Mouse (Mus musculus): Measurements from ENCODE around the gene Ubc.
"Not testable (repeated sequence)": the region's sequence is repeated elsewhere in the genome, so short reads cannot be mapped to it uniquely, and the experiment has no call there.

The Ubc gene

DNA sequence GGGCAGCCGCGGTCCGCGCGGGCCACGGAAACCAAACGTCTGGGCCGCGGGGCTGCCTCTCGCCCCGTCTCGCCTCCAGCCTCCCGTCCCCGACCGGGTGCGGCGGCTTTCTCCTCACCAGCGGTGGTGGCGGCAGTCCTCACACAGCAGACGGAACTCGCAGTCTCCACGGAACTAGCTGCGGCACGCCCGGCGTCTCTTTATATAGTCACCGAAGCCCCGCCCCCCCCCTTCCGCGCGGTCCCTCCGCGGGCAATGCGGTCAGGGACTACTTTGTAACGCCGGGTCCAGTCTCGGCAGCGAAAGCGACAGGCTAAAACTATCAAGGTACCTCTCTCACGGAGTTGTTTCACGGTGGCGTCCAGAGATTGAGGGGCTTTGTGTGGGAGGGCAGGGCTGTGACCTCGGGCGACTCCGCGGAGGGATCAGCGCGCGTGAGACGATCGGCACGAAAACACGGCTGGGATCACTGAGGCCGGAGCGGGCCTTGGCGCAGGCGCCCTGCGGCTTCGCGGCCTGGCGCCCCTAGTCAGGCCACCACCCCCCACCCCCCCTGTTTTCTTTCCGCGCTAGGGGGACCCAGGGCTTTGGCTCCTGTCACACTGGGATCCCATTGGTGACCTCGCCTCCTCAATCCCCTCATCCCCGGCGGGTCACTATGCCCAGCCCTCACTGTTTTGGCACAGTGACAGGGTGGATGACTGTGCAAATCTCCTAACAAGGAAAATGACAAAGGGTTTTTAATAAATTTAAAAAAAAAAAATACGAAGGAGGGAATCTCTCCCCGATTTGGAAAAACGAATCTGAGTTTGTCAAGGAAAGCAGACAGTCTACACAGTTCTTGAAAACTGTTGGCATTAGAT, at the start of gene Ubc:
Gene Ubc (minus strand): TSS at position 624 of the 863 bp plus-strand sequence.
- DNase-seq = peak; percentile 84

DNA sequence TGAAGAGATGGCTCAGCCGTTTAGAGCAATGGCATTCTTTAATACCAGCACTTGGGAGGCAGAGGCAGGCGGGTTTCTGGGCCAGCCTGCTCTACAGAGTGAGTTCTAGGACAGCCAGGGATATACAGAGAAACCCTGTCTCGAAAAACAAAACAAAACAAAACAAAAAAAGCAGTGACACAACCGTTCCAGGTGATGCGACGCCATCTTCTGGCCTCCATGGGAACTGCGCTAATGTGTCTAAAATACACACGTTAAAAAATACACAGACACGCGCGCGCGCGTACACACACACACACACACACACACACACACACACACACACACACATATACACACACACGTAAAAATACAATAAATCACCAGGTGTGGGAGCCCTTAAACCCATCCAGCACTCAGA, 44.3 kb upstream of the Ubc start:
- not testable (repeated sequence) for DNase-seq

DNA sequence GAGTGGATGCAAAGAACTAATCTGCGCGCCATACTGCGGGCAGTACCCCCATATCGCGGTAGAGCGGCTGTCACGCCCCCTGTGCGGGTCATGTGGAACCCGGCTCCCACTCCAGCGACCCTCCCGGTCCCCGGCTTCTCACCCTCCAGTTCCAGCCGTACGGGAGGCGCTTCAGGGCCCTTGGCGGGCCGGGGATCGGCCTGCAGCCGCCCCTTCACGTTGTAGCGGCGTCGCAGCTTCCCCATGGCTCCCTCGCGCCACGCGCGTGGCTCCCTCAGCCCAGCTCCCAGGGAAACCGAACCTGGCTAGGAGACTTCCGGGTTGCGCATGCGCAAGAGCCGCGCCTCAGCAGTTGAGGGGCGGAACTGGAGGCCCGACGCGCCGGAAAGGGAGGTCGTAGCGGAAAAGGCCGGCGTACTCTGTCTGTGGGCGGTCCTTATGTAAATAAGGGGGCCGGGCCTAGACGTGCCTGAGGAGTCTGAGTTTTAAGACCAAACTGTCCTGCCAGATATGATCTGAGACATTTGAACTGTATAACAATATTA, 43.9 kb upstream of the Ubc start, which contains the start of gene Dhx37:
Gene Dhx37 (minus strand): TSS at position 329 of the 545 bp plus-strand sequence.
- peak; percentile 96 for DNase-seq

GRCm38 (mm10) chr5:125432324-125432723, 42.3 kb upstream of the Ubc start:
- not testable (repeated sequence) for DNase-seq

GRCm38 (mm10) chr5:125426343-125426742, 36.3 kb upstream of the Ubc start:
- no peak for DNase-seq

GRCm38 (mm10) chr5:125425698-125426276, 35.8 kb upstream of the Ubc start:
- no peak for DNase-seq

GRCm38 (mm10) chr5:125419124-125419523, 29.1 kb upstream of the Ubc start:
- DNase-seq = no peak

DNA sequence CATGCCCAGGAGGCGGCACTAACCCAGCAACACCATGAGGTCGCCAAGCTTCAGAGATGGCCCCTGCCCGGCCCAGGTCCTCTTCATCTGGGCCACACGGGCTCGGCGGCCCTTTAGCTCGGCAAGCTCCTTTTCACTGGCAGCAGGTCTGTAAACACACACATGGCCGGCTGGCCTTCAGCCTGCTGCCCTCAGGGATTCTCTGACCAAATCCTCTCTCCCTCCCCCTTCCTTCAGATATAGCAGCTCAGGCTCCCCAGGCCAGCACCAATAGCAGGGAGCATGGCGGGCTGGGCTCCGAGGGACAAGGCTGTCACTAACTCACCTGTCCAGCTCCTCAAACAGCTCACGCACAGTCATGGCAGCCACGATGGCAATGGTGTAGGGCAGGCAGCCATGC, 28.6 kb upstream of the Ubc start:
- DNase-seq = no peak

DNA sequence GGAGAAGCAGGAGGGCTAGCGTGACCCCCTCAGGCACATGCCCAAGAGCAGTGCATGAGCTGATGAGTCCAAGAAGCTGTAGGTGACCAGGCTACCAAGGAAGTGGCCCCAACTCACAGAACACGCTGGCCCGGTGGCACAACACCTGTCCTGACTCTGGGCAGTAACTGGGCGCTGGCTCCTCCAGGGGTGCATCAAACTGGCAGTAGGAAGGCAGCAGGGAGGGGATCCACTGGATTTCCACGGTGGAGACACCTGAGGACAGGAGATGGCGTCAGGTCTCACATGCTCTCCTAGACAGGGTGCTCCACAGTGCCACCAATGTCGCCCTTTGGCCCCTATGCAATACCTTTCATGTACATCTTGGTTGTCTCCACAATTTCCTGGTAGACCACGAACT, 26.2 kb upstream of the Ubc start:
- DNase-seq = no peak

- DNase-seq = no peak
These were observed 23.8 kb upstream of the Ubc start for GRCm38 (mm10) chr5:125413763-125414162.

- DNase-seq = not testable (repeated sequence)
These were observed 22.5 kb upstream of the Ubc start for GRCm38 (mm10) chr5:125412536-125412935.

DNA sequence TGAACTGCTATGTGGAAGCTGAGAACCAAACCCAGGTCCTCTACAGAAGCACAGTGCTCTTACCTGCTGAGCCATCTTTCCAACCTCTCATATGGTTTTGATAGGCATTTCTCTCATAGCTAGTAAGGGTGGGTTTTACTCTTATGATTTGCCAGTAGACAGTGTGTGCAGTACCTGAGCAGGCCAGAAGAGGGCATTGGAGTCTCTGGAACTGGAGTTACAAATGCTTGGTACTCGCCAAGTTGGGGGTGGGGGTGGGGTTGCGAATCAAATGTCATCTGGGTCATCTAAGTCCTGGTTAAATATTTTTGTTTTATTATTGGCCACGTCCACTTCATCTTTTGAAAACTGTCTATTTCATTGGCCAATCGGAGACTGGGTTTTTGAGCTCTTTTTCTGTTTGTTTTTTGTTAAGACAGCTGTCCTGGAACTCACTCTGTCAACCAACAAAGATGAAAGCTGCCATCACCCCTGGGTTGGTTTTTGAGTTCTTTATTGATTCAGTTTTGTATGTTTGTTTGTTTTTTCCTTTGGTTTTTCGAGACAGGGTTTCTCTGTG, 22.0 kb upstream of the Ubc start:
- DNase-seq = peak; percentile 79

GRCm38 (mm10) chr5:125409348-125410090, 19.5 kb upstream of the Ubc start:
- DNase-seq = no peak

DNA sequence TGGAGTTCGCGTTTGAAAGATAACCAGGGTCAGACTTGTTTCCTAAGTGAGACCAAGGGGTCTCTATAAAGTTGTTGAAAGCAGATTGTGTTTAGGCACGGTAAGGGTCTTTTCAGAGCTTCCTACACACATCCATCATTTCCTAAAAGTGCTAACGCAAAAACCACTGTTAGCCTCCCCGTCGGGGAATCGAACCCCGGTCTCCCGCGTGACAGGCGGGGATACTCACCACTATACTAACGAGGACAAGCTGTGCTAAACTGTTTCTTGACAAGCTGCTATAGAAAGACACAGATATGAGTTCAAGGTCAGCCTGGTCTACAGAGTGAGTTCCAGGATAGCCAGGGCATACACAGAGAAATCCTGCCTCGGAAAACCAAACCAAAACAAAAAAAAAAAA, 18.8 kb upstream of the Ubc start:
- DNase-seq = peak; percentile 84

- DNase-seq = no peak
These were observed 18.0 kb upstream of the Ubc start for GRCm38 (mm10) chr5:125407910-125408575.

DNA sequence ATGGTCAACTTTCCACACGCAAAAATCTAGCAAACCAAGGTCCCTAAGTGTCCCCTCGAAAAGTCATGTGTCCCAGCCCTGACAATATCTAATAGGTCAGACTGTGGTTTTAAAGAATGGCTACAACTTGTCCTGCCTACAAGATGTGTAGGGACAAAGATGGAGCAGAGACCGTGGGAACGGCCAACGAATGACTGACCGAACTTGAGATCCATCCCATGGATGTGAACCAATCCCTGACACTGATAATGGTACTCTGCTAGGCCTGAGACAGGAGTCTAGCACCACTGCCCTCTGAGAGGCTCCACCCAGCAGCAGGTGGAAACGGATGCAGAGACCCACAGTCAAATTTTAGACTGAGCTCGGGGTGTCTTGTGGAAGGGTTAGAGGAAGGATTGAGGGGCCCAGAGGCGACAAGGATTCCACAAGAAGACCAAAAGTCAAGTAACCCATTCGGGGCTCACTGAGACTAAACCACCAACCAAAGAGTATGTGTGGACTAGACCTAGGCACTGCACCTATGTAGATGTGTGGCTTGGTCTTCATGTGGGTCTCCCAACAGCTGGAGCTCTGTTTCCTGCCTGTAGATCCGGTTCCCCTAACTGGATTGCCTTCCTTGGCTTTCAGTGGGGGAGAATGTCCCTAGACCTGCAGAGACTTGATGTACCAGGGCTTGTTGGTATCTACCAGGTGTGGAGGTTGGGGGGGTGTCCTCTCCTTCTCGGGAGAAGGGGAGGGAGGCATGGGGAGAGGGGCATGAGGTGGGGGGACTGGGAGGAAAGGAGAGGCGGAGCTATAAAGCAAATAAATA, 17.2 kb upstream of the Ubc start:
- no peak for DNase-seq

GRCm38 (mm10) chr5:125406322-125407016, 16.5 kb upstream of the Ubc start:
- no peak for DNase-seq

- peak; percentile 82 for DNase-seq
These were observed 15.7 kb upstream of the Ubc start for GRCm38 (mm10) chr5:125405546-125406248.

DNA sequence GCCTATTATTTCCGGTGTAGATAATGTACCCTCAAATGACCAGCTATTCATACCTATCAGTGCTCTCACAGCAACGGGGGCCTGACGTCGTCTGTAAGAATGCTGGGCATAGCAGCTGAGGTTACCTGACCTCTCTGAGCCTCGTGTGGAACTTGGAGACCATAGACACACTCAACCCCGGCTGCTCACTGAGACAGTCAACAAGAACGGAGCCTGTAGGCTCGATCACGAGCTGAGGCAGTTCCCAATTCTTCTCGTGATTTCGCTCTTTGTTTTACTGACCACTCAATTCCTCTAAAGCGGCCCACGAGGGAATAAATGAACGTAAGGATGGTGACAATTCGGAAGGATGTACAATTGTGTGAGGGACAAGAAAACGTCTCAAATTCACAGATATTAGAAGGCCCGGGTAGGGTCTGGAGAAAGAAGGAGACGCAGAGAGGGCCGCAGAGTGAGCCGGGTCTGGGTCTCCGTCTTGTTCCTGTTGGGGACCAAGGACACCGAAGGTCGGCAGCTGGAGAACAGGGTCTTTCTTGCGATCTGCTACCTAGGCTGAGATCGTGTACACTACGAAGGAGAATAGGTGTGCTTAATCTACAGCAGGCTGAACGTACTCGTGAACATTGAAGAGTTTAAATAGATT, 15.0 kb upstream of the Ubc start:
- DNase-seq = peak; percentile 53

- no peak for DNase-seq
These were observed 14.5 kb upstream of the Ubc start for GRCm38 (mm10) chr5:125404536-125404902.

Measured in right cerebral cortex, postnatal 14 days (tissue).